Mouse (Mus musculus): ENCODE data around the gene L3mbtl2.
"Not testable (repeated sequence)": the region's sequence is repeated elsewhere in the genome, so short reads cannot be mapped to it uniquely, and the experiment has no call there.

L3mbtl2 gene

DNA sequence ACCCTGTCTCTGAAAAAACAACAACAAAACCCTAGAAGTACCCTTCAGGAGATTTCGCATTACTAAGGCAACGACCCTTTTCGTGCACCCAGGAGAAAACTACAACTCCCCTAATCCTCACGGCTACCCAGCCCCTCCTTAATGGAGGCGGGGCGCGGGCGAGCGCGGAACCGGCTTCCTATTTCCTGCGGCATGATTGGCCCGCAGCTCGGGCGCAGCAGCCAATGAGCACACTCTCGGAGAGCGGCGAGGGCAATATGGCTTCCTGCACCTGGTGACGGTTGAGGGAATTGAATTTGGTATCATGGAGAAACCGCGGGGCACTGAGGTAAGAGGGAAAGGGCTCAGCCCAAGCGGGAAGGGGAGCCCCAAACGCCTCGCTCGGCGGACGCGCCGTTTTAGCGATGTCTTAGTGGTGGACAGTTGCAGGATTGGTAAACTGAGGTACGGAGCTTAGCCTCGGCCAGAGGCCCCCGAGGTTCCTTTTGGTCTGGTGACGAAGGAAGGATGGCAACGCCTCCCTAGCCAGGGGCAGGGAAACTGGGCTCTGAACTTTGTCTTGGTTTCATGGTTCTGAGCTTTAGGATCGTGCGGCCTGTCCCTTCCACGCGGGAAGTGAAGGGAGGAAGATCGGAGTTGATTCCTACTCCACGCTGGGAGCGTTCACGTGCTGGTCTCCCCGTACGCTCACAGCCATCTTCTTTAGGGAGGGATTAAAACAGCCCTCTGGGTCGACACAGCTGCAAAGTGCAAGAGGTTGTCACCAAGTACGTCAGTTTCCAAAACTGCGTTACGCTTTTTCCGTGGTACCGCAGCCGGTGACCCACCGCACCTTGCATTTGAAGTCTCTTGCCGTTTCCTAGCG is at the start of gene L3mbtl2:
L3mbtl2 (plus strand) TSS at position 193 of the 865 bp plus-strand sequence.
- in situ Hi-C loops (cut with MboI, MseI), result no loop called here

DNA sequence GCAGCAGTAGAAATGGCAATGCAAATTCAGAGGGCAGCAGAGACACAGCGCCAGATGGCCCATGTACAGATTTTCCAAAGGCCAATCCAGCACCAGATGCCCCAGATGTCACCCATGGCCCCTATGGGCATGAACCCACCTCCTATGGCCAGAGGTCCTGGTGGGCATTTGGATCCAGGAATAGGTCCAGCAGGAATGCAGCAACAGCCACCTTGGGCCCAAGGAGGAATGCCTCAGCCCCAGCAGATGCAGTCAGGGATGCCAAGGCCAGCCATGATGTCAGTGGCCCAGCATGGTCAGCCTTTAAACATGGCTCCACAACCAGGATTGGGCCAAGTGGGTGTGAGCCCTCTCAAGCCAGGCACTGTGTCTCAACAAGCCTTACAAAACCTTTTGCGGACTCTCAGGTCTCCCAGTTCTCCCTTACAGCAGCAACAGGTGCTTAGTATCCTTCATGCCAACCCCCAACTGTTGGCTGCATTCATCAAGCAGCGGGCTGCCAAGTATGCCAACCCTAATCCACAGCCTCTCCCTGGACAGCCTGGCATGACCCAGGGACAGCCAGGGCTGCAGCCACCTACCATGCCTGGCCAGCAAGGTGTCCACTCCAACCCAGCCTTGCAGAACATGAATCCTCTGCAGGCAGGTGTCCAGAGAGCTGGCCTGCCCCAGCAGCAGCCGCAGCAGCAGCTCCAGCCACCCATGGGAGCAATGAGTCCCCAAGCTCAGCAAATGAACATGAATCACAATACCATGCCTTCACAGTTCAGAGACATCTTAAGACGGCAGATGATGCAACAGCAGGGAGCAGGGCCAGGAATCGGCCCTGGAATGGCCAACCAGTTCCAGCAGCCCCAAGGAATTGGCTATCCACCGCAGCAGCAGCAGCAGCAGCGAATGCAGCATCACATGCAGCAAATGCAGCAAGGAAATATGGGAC is 13.9 kb upstream of the L3mbtl2 start:
- in situ Hi-C loops (cut with MboI, MseI), result loop anchor here (10.0 to 25.0 kb wide), 2 partner anchors 675 to 687 kb away; no protein-coding TSS in a partner anchor

GRCm38 (mm10) chr15:81650636-81651035 is 13.1 kb upstream of the L3mbtl2 start:
- in situ Hi-C loops (cut with MboI, MseI), result no loop called here

DNA sequence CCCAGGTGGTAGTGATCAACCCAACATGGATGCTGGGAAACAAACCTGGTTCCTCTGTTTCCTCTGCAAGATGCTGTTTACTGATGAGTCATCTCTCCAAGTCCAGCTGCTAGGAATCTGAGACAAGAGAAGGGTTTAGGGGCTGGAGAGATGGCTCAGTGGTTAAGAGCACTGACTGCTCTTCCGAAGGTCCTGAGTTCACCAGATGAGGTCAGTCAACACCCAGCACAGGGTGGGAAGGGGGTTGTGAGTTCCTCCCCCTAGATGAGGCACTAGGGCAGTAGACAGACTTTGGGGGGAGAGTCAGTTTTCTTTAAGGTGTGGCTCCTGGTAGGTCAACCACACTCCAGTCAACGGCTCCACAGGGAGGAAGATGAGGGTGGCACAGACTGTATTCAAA is 2.0 kb upstream of the L3mbtl2 start:
- in situ Hi-C loops (cut with MboI, MseI), result no loop called here

DNA sequence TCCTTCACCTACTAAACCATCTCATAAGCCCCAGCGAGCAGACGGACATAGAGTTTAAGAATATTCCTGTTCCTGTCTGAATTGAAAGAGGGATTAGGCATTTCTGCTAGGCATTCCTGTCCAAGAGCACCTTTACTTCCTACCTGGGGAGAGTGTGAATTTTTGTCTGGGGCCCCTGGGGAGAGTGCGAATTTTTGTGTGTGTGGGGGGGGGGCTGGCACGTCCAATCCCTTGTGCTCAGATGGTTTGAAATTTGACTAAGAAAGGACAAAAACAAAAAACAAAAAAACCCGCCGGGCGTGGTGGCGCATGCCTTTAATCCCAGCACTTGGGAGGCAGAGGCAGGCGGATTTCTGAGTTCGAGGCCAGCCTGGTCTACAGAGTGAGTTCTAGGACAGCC is 408 bp upstream of the L3mbtl2 start:
- in situ Hi-C loops (cut with MboI, MseI), result no loop called here

DNA sequence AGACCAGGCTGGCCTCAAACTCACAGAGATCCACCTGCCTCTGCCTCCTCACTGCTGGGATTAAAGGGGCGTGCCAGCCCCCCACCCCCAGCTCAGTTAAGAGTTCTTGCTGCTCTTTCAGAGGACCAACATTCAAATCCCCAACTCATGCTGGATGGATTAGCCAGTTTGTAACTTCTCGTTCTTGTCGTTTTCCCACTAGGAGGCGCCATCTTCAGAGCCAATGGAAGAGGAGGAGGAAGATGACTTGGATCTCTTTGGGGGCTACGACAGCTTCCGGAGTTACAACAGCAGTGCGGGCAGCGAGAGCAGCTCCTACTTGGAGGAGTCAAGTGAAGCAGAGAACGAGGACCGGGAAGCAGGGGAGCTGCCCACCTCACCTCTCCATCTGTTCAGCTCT is 3.3 kb downstream of the L3mbtl2 start:
- in situ Hi-C loops (cut with MboI, MseI), result no loop called here

DNA sequence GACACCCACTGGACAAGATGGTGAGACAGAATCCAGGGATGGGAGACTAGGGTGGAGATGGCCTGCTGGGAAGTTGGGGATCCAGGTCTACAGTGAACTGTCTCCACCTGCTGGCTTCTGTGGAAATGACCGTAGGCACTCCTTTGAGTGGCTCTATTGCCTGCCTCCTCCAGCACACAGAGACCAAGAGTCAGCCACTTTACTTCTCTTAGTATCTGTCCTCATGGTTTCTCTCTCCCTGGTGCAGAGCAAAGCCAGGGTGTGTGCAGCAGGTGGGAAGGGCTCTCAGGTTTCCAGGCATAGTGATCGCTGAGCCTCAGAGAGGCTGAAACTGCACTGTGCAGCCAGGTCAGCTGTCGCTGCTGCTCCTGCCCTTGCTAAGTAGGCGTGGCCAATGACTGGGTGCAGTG is 6.5 kb downstream of the L3mbtl2 start:
- in situ Hi-C loops (cut with MboI, MseI), result no loop called here

DNA sequence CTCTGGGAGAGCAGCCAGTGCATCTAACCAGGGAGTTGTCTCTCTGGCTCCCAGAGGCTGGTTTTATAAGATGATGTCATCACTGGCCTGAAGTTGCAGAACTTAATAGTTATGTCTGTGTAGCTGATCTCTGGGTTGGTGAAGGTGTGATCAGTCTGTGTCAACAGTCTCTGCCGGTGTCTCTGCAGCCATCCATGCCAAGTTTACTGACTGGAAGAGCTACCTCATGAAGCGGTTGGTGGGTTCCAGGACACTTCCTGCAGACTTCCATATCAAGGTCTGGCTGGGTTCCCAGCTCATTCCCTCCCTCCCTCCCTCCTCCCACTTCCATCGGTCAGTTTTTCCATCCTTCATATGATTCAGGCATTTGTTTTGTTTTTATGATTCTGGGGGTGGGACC is 12.9 kb downstream of the L3mbtl2 start:
- in situ Hi-C loops (cut with MboI, MseI), result no loop called here

- in situ Hi-C loops (cut with MboI, MseI), result no loop called here
These were observed 16.7 kb downstream of the L3mbtl2 start for GRCm38 (mm10) chr15:81680301-81680805.

GRCm38 (mm10) chr15:81693366-81693966 is 29.8 kb downstream of the L3mbtl2 start:
- in situ Hi-C loops (cut with MboI, MseI), result no loop called here

DNA sequence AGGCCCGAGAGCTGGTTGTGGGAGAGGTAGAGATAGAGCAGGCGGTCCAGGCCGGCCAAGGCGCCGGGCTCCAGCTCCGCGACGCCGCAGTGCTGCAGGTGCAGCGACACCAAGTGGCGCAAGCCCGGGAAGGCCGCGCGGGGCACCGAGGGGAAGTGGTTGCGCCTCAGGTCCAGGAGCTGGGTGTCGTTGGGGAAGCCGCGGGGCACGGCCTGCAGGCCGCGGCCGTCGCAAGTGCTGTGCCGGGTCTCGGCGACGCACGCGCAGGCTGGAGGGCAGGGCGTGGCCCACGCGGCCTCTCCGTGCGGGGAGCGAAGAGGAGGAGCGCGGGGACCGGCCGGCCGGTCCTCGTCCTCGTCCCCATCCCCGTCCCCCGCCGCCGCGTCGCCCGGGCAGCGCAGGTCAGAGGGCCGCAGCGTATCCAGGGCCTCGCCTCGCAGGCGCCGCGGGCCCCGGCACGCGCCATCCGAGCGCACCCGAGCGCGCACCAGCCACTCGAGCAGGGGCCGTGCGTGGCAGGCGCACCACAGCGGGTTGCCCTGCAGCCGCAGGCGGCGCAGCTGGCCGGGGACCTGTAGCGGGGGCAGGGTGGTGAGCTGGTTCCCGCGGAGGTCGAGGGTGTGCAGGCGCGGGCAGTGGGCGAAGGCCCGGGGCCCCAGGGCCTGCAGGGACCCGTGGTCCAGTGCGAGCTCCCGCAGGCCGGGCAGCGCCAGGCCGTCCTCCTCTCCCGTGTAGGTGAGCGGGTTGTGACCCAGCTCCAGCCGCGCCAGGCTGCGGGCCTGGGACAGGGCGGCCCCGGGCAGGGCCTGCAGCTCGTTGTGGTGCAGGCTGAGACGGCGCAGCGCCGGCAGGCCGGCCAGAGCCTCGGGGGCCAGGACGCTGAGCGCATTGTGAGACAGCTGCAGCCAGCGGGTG is 30.5 kb downstream of the L3mbtl2 start:
- in situ Hi-C loops (cut with MboI, MseI), result no loop called here

DNA sequence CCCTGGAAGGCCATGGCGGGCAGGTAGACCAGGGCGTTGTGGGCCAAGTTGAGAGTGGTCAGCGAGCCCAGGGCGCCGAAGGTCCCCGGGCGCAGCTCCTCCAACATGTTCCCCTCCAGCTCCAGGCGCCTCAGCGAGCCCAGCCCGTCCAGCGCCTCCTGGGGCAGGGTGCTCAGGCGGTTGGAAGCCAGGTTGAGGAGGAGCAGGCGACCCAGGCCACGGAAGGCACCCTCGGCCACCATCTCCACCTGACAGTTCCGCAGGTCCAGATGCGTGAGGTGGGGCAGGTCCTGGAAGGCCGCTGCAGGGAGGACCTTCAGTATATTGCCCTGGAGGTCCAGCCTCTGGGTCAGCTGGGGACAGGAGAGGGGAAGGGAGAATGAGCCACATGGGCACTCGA is 31.2 kb downstream of the L3mbtl2 start:
- in situ Hi-C loops (cut with MboI, MseI), result no loop called here

DNA sequence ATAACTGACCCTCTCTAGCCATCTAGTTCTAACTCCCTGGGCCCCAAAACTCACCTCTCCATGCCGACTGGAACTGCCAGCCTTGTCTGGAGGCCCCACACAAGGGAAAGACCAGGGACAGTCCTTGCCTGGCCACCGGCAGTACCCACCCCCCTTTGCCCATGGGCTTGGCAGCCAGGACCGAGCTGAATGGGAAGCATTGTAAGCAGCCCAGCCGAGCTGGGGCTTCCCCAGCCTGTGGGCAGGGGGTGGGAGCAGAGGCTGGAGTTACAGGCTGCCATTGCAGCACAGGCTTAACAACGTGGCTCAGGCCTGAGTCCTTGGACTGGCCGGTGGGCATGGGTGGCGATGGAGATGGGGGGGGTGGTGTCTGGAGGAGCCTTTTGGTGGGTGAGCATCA is 33.5 kb downstream of the L3mbtl2 start, which contains the start of gene Chadl:
Chadl (minus strand) TSS at position 113 of the 400 bp plus-strand sequence.
- in situ Hi-C loops (cut with MboI, MseI), result no loop called here

- in situ Hi-C loops (cut with MboI, MseI), result no loop called here
These were observed 34.2 kb downstream of the L3mbtl2 start for GRCm38 (mm10) chr15:81697847-81698246.

DNA sequence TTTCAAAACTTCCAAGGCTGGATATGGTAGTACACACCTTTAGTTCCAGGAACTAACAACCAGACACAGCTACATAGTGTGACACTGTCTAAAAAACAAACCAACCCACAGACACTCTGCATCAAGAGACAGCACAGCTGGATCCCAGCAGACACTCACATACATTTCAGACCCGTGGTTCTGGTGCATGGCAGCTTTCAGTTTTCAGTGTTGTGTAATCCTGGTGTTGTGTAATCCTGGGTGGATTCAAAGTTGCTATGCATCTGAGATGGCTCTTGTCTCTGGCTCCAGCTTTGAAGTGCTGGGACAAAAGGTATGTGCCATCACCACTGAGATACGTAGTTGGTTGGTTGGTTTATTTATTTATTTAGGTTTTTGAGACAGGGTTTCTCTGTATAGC is 34.8 kb downstream of the L3mbtl2 start:
- in situ Hi-C loops (cut with MboI, MseI), result no loop called here

DNA sequence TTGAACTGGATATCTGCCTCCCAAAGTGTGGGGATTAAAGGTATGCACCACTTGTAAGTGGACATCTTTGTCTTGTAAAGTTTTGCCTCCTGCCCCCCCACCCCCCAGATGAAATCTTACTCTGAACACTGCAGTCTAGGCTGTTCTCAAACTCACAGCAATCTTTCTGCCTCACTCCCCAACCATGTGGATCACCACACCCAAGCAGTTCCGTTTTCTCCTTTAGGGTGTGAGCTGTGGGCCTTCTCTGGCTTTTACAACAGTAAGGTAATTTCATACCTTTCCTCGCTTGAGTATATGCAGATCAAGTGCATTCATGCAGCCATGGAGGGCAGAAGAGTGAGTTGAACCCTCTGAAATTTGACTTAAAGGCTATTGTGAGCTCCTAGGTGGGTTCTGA is 36.5 kb downstream of the L3mbtl2 start:
- in situ Hi-C loops (cut with MboI, MseI), result no loop called here

- in situ Hi-C loops (cut with MboI, MseI), result no loop called here
These were observed 36.9 kb downstream of the L3mbtl2 start for GRCm38 (mm10) chr15:81700601-81701000.

DNA sequence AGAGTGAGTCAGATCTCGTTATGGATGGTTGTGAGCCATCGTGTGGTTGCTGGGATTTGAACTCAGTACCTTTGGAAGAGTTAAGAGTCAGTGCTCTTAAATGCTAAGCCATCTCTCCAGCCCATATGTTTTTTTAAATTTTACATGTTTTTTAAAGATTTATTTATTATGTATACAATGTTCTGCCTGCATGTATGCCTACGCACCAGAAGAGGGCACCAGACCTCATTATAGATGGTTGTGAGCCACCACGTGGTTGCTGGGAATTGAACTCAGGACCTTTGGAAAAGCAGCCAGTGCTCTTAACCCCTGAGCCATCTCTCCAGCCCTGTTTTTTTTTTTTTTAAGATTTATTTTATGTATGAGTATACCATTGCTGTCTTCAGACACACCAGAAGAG is 37.7 kb downstream of the L3mbtl2 start:
- in situ Hi-C loops (cut with MboI, MseI), result not testable (repeated sequence)

DNA sequence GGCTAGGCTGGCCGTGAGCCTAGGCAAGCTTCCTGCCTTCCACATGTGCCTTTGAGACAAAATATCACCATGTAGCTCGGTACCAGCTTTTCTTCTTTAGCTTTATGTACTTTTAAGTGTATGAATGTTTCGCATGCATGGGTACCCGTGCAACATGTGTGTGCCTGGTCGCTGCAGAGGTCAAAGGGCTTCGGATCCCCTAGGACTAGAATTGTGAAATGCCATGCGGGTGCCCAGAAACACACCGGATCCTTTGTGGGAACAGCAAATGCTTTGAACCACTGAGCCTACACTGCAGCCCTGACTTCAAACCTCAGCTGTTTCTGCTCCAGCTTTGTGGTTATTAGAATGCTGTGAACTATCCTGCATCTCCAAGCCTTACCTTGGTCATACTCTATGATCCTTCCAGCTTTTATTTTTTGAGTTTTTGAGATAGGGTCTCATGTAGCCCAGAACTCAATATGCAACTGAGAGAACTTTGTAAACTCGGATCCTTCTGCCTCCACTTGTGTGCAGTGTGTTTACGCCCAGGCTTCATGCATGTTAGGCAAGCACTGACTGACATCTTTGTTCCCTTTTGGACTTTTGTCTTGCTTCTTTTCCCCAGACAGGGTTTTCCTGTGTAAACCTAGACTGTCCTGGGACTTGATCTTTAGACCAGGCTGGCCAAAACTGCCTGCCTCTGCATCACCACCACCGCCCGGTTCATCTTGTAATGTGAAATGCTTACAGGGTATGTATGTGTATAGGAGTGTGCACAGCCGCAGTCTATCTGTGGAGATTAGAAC is 38.8 kb downstream of the L3mbtl2 start:
- in situ Hi-C loops (cut with MboI, MseI), result no loop called here

GRCm38 (mm10) chr15:81703094-81703489 is 39.4 kb downstream of the L3mbtl2 start:
- in situ Hi-C loops (cut with MboI, MseI), result no loop called here

Measured in T-helper 1 cell (primary cell).